Mouse (Mus musculus): Measurements from ENCODE around the gene Tnip3. TPM values are rescaled to one million over a fixed set of nuclear protein-coding genes. Genes with fewer than 3 reads are reported as not detected.

Tnip3 gene
- polyA plus RNA-seq, 1 experiment from 2014 or later = not detected

GRCm38 (mm10) chr6:65537327-65537884 lies 12.3 kb downstream of the Tnip3 start:
- no peak overlapping the region for H3K4me2 ChIP-seq (ENCODE audit: low read depth, low read length)
- ATAC-seq (ENCODE audit: low read depth) = no peak
- 63% methylated on average over 5 of the region's 5 CpGs for WGBS (ENCODE audit: insufficient replicate concordance)
- H3K4me3 ChIP-seq (ENCODE audit: low read depth, low read length) = no peak overlapping the region
- H3K9me3 ChIP-seq (replicated peaks; ENCODE audit: control insufficient read depth, low read length) = no peaks in the 10 kb centered on the region
- no peak overlapping the region for H3K9ac ChIP-seq (ENCODE audit: low read depth, low read length)
- no peak overlapping the region for H3K27ac ChIP-seq (ENCODE audit: low read length)
- H3K36me3 ChIP-seq (ENCODE audit: control insufficient read depth, insufficient read depth) = no peaks in the 10 kb centered on the region
- H3K4me1 ChIP-seq (ENCODE audit: control insufficient read depth, low read depth, low read length) = no peaks in the 10 kb centered on the region
- H3K27me3 ChIP-seq (ENCODE audit: control insufficient read depth, insufficient read depth, low read depth, low read length) = no peaks in the 10 kb centered on the region

- Histone ChIP-seq H3K9me3 (replicated peaks; ENCODE audit: control insufficient read depth, low read length) (no peaks in the 10 kb centered on the region), H3K27ac (ENCODE audit: low read length) (no peak overlapping the region), H3K4me2 (ENCODE audit: low read depth, low read length) (no peak overlapping the region), H3K9ac (ENCODE audit: low read depth, low read length) (no peak overlapping the region), H3K27me3 (ENCODE audit: control insufficient read depth, insufficient read depth, low read depth, low read length) (no peaks in the 10 kb centered on the region), H3K36me3 (ENCODE audit: control insufficient read depth, insufficient read depth) (no peaks in the 10 kb centered on the region), H3K4me1 (ENCODE audit: control insufficient read depth, low read depth, low read length) (no peaks in the 10 kb centered on the region), H3K4me3 (ENCODE audit: low read depth, low read length) (no peak overlapping the region)
- WGBS (ENCODE audit: insufficient replicate concordance) = 60% methylated on average over 9 of the region's 9 CpGs
- ATAC-seq (ENCODE audit: low read depth) = no peak
These were observed 13.0 kb downstream of the Tnip3 start for GRCm38 (mm10) chr6:65538022-65538652.

- no peaks in the 10 kb centered on the region for H3K36me3 ChIP-seq (ENCODE audit: control insufficient read depth, insufficient read depth)
- no peak for ATAC-seq (ENCODE audit: low read depth)
- no peak overlapping the region for H3K4me3 ChIP-seq (ENCODE audit: low read depth, low read length)
- H3K27ac ChIP-seq (ENCODE audit: low read length) = no peak overlapping the region
- no peaks in the 10 kb centered on the region for H3K9me3 ChIP-seq (replicated peaks; ENCODE audit: control insufficient read depth, low read length)
- H3K27me3 ChIP-seq (ENCODE audit: control insufficient read depth, insufficient read depth, low read depth, low read length) = no peaks in the 10 kb centered on the region
- no peak overlapping the region for H3K4me2 ChIP-seq (ENCODE audit: low read depth, low read length)
- no peak overlapping the region for H3K9ac ChIP-seq (ENCODE audit: low read depth, low read length)
- H3K4me1 ChIP-seq (ENCODE audit: control insufficient read depth, low read depth, low read length) = no peaks in the 10 kb centered on the region
- WGBS (ENCODE audit: insufficient replicate concordance) = 63% methylated on average over 3 of the region's 3 CpGs
These were observed 13.8 kb downstream of the Tnip3 start for GRCm38 (mm10) chr6:65538921-65539320.

GRCm38 (mm10) chr6:65540138-65540537 lies 15.0 kb downstream of the Tnip3 start:
- Histone ChIP-seq H3K36me3 (ENCODE audit: control insufficient read depth, insufficient read depth) (no peaks in the 10 kb centered on the region), H3K4me3 (ENCODE audit: low read depth, low read length) (no peak overlapping the region)
- 64% methylated on average over 2 of the region's 2 CpGs for WGBS (ENCODE audit: insufficient replicate concordance)

GRCm38 (mm10) chr6:65541094-65541493 lies 16.0 kb downstream of the Tnip3 start:
- Histone ChIP-seq H3K9me3 (replicated peaks; ENCODE audit: control insufficient read depth, low read length) (no peaks in the 10 kb centered on the region), H3K27me3 (ENCODE audit: control insufficient read depth, insufficient read depth, low read depth, low read length) (no peaks in the 10 kb centered on the region), H3K4me3 (ENCODE audit: low read depth, low read length) (no peak overlapping the region), H3K9ac (ENCODE audit: low read depth, low read length) (no peak overlapping the region), H3K36me3 (ENCODE audit: control insufficient read depth, insufficient read depth) (no peaks in the 10 kb centered on the region), H3K27ac (ENCODE audit: low read length) (no peak overlapping the region), H3K4me2 (ENCODE audit: low read depth, low read length) (no peak overlapping the region), H3K4me1 (ENCODE audit: control insufficient read depth, low read depth, low read length) (no peaks in the 10 kb centered on the region)
- ATAC-seq (ENCODE audit: low read depth) = no peak
- 48% methylated on average over 3 of the region's 3 CpGs for WGBS (ENCODE audit: insufficient replicate concordance)

More at GRCm38 (mm10) chr6:65540138-65540537, 15.0 kb downstream of the Tnip3 start:
- Histone ChIP-seq H3K4me1 (ENCODE audit: control insufficient read depth, low read depth, low read length) (no peaks in the 10 kb centered on the region), H3K27ac (ENCODE audit: low read length) (no peak overlapping the region), H3K9me3 (replicated peaks; ENCODE audit: control insufficient read depth, low read length) (no peaks in the 10 kb centered on the region), H3K27me3 (ENCODE audit: control insufficient read depth, insufficient read depth, low read depth, low read length) (no peaks in the 10 kb centered on the region), H3K9ac (ENCODE audit: low read depth, low read length) (no peak overlapping the region), H3K4me2 (ENCODE audit: low read depth, low read length) (no peak overlapping the region)
- no peak for ATAC-seq (ENCODE audit: low read depth)

- no peak for ATAC-seq (ENCODE audit: low read depth)
These were observed 17.3 kb downstream of the Tnip3 start for GRCm38 (mm10) chr6:65542391-65542790.

GRCm38 (mm10) chr6:65542913-65543312 lies 17.8 kb downstream of the Tnip3 start:
- 47% methylated on average over 1 of the region's 1 CpGs for WGBS (ENCODE audit: insufficient replicate concordance)

More at GRCm38 (mm10) chr6:65542391-65542790, 17.3 kb downstream of the Tnip3 start:
- Histone ChIP-seq H3K27ac (ENCODE audit: low read length) (no peak overlapping the region), H3K4me2 (ENCODE audit: low read depth, low read length) (no peak overlapping the region), H3K9ac (ENCODE audit: low read depth, low read length) (no peak overlapping the region), H3K9me3 (replicated peaks; ENCODE audit: control insufficient read depth, low read length) (no peaks in the 10 kb centered on the region), H3K4me1 (ENCODE audit: control insufficient read depth, low read depth, low read length) (no peaks in the 10 kb centered on the region), H3K4me3 (ENCODE audit: low read depth, low read length) (no peak overlapping the region), H3K36me3 (ENCODE audit: control insufficient read depth, insufficient read depth) (no peaks in the 10 kb centered on the region), H3K27me3 (ENCODE audit: control insufficient read depth, insufficient read depth, low read depth, low read length) (no peaks in the 10 kb centered on the region)
- 39% methylated on average over 3 of the region's 3 CpGs for WGBS (ENCODE audit: insufficient replicate concordance)

GRCm38 (mm10) chr6:65563887-65564656 lies 39.0 kb downstream of the Tnip3 start:
- Histone ChIP-seq H3K36me3 (ENCODE audit: control insufficient read depth, insufficient read depth) (no peaks in the 10 kb centered on the region), H3K9me3 (replicated peaks; ENCODE audit: control insufficient read depth, low read length) (no peaks in the 10 kb centered on the region), H3K4me1 (ENCODE audit: control insufficient read depth, low read depth, low read length) (no peaks in the 10 kb centered on the region), H3K9ac (ENCODE audit: low read depth, low read length) (no peak overlapping the region), H3K27ac (ENCODE audit: low read length) (no peak overlapping the region), H3K4me2 (ENCODE audit: low read depth, low read length) (no peak overlapping the region), H3K27me3 (ENCODE audit: control insufficient read depth, insufficient read depth, low read depth, low read length) (no peaks in the 10 kb centered on the region), H3K4me3 (ENCODE audit: low read depth, low read length) (no peak overlapping the region)
- no peak for ATAC-seq (ENCODE audit: low read depth)
- 40% methylated on average over 3 of the region's 3 CpGs for WGBS (ENCODE audit: insufficient replicate concordance)

More at GRCm38 (mm10) chr6:65542913-65543312, 17.8 kb downstream of the Tnip3 start:
- no peak for ATAC-seq (ENCODE audit: low read depth)
- H3K27me3 ChIP-seq (ENCODE audit: control insufficient read depth, insufficient read depth, low read depth, low read length) = no peaks in the 10 kb centered on the region
- H3K4me3 ChIP-seq (ENCODE audit: low read depth, low read length) = no peak overlapping the region
- H3K4me2 ChIP-seq (ENCODE audit: low read depth, low read length) = no peak overlapping the region
- no peak overlapping the region for H3K27ac ChIP-seq (ENCODE audit: low read length)
- no peaks in the 10 kb centered on the region for H3K36me3 ChIP-seq (ENCODE audit: control insufficient read depth, insufficient read depth)
- H3K4me1 ChIP-seq (ENCODE audit: control insufficient read depth, low read depth, low read length) = no peaks in the 10 kb centered on the region
- no peaks in the 10 kb centered on the region for H3K9me3 ChIP-seq (replicated peaks; ENCODE audit: control insufficient read depth, low read length)
- H3K9ac ChIP-seq (ENCODE audit: low read depth, low read length) = no peak overlapping the region

GRCm38 (mm10) chr6:65564657-65565039 lies 39.5 kb downstream of the Tnip3 start:
- H3K36me3 ChIP-seq (ENCODE audit: control insufficient read depth, insufficient read depth) = no peaks in the 10 kb centered on the region
- no peak for ATAC-seq (ENCODE audit: low read depth)
- no peak overlapping the region for H3K4me2 ChIP-seq (ENCODE audit: low read depth, low read length)
- no peaks in the 10 kb centered on the region for H3K4me1 ChIP-seq (ENCODE audit: control insufficient read depth, low read depth, low read length)
- no peak overlapping the region for H3K27ac ChIP-seq (ENCODE audit: low read length)
- H3K4me3 ChIP-seq (ENCODE audit: low read depth, low read length) = no peak overlapping the region
- 8% methylated on average over 2 of the region's 2 CpGs for WGBS (ENCODE audit: insufficient replicate concordance)
- H3K27me3 ChIP-seq (ENCODE audit: control insufficient read depth, insufficient read depth, low read depth, low read length) = no peaks in the 10 kb centered on the region
- no peak overlapping the region for H3K9ac ChIP-seq (ENCODE audit: low read depth, low read length)
- H3K9me3 ChIP-seq (replicated peaks; ENCODE audit: control insufficient read depth, low read length) = no peaks in the 10 kb centered on the region

All from liver, embryonic 16.5 days (tissue).